Mouse (Mus musculus) limb, embryonic 14.5 days (tissue): Measurements from ENCODE around the gene Vtn. TPM values are rescaled to one million over a fixed set of nuclear protein-coding genes. Genes with fewer than 3 reads are reported as not detected.
A peak's percentile ranks its signal among the peaks of the same experiment; 100 is the strongest.

Source experiments
- ATAC-seq: fragments of 200-750 bp; cut with Nextera tagmentation; 2 replicates; pipeline ENCODE4 v1.8.0; 2017; ENCODE audit warnings: low read depth, moderate number of reproducible peaks, moderate TSS enrichment; ENCODE audit not compliant: low FRiP score
- DNase-seq: peaks from one replicate; pipeline ENCODE4 v3.0.0-alpha.2; 2015; ENCODE audit warnings: low spot score
- H3K27ac ChIP-seq: fragments of 300-500 bp; sonication (generic); replicated peaks from 2 replicates; pipeline ENCODE4 v1.5.1; 2014; ENCODE audit warnings: low read depth, mild to moderate bottlenecking, low read length, moderate library complexity, mixed read lengths
- H3K27me3 ChIP-seq: fragments of 300-500 bp; sonication (generic); 2 replicates; pipeline ENCODE4 v1.6.1; 2014; ENCODE audit warnings: low read length, mixed read lengths; ENCODE audit not compliant: control insufficient read depth, insufficient read depth
- H3K36me3 ChIP-seq: fragments of 300-500 bp; sonication (generic); 2 replicates; pipeline ENCODE4 v1.6.1; 2014; ENCODE audit warnings: mild to moderate bottlenecking, low read length, moderate library complexity, mixed read lengths; ENCODE audit not compliant: control insufficient read depth, insufficient read depth
- H3K4me1 ChIP-seq: fragments of 300-500 bp; sonication (generic); 2 replicates; pipeline ENCODE4 v1.6.1; 2014; ENCODE audit warnings: antibody characterized with exemption, low read length, mixed read lengths; ENCODE audit not compliant: control insufficient read depth, insufficient read depth
- H3K4me2 ChIP-seq: fragments of 300-500 bp; sonication (generic); replicated peaks from 2 replicates; pipeline ENCODE4 v1.6.1; 2014; ENCODE audit warnings: low read depth, mild to moderate bottlenecking, low read length, moderate library complexity; ENCODE audit not compliant: severe bottlenecking
- H3K4me3 ChIP-seq: fragments of 300-500 bp; sonication (generic); replicated peaks from 2 replicates; pipeline ENCODE4 v1.5.1; 2014; ENCODE audit warnings: low read length
- H3K9ac ChIP-seq: fragments of 300-500 bp; sonication (generic); 2 replicates; pipeline ENCODE4 v1.6.1; 2014; ENCODE audit warnings: mild to moderate bottlenecking, low read depth, low read length, moderate library complexity; ENCODE audit not compliant: severe bottlenecking
- H3K9me3 ChIP-seq: fragments of 300-500 bp; sonication (generic); 2 replicates; pipeline ENCODE4 v1.6.1; 2016; ENCODE audit warnings: low read length; ENCODE audit not compliant: control insufficient read depth
- POLR2A ChIP-seq: fragments of 200-500 bp; IDR thresholded peaks from 2 replicates; pipeline ENCODE4 v1.8.0; 2012; ENCODE audit warnings: inconsistent platforms, mild to moderate bottlenecking, moderate library complexity, borderline replicate concordance; ENCODE audit not compliant: insufficient read depth, insufficient read length; ENCODE audit errors: extremely low read depth
- WGBS: fragments of 180-500 bp; shearing (Covaris S2); extraction: QIAGEN DNeasy Blood & Tissue Kit; methylation state at CpG from one replicate; pipeline ENCODE4 v1.1.7; 2014; 5-methylcytosine and 5-hydroxymethylcytosine counted together
- polyA plus RNA-seq, 2 experiments: library from polyadenylated mRNA; depleted of rRNA in 1 of 2; stranded (reverse) in 1 of 2; unstranded in 1 of 2; fragments of >200 nt; fragmentation: Nextera tagmentation in 1 of 2; extraction: Ambion mirVana in 1 of 2; gene quantifications; 2 replicates each; pipeline versions ENCODE4 v1.2.1 to v1.2.3; 2012 to 2014

Gene Vtn
- polyA plus RNA-seq, 2 experiments = 0.41 to 1.3 TPM

- Histone ChIP-seq H3K27ac (no peak overlapping the region), H3K9me3 (no peaks in the 10 kb centered on the region), H3K4me3 (peak overlapping the region; percentile 81), H3K4me2 (peak overlapping the region; percentile 65), H3K9ac (no peak overlapping the region), H3K27me3 (no peaks in the 10 kb centered on the region), H3K36me3 (peaks cover 31% of the 10 kb centered on the region), H3K4me1 (peaks cover 18% of the 10 kb centered on the region)
- DNase-seq = no peak
- no peak for TF ChIP-seq POLR2A
- no peak for ATAC-seq
- WGBS = 90% methylated on average over 4 of the region's 4 CpGs
Measured at GRCm38 (mm10) chr11:78534516-78534915, 35.6 kb downstream of the Vtn start.

- ATAC-seq (peak; percentile 51; the same call in 1 of the 2 replicates), DNase-seq (peak; percentile 74)
- Histone ChIP-seq H3K9me3 (no peaks in the 10 kb centered on the region), H3K4me2 (peak overlapping the region; percentile 65), H3K4me3 (peak overlapping the region; percentile 81), H3K9ac (peak overlapping the region; percentile 87), H3K36me3 (peaks cover 33% of the 10 kb centered on the region), H3K4me1 (peaks cover 18% of the 10 kb centered on the region), H3K27ac (peak overlapping the region; percentile 92), H3K27me3 (no peaks in the 10 kb centered on the region)
- TF ChIP-seq POLR2A = no peak
- WGBS = under 1% methylated on average over 23 of the region's 23 CpGs
Measured at GRCm38 (mm10) chr11:78535376-78536079, 36.6 kb downstream of the Vtn start.

- Histone ChIP-seq H3K27me3 (no peaks in the 10 kb centered on the region), H3K27ac (peak within 1 kb of the TSS; percentile 92), H3K4me3 (peak within 1 kb of the TSS; percentile 81), H3K4me1 (peaks cover 18% of the 10 kb centered on the region), H3K4me2 (peak within 1 kb of the TSS; percentile 74), H3K9me3 (no peaks in the 10 kb centered on the region), H3K9ac (peak within 1 kb of the TSS; percentile 87), H3K36me3 (peaks cover 32% of the 10 kb centered on the region)
- under 1% methylated on average over 52 of the region's 52 CpGs for WGBS
- peak; percentile 54; the same call in 1 of the 2 replicates for TF ChIP-seq POLR2A
- DNase-seq (peak; percentile 100), ATAC-seq (peak; percentile 97)
Measured at GRCm38 (mm10) chr11:78536080-78536689, 37.3 kb downstream of the Vtn start, which contains the start of the genes Tnfaip1 and Ift20. TSS of gene Tnfaip1 (minus strand) at chr11:78536332. TSS of gene Ift20 (plus strand) at chr11:78536361.

- H3K9ac ChIP-seq = peak overlapping the region; percentile 87
- ATAC-seq (no peak), DNase-seq (no peak)
- H3K27ac ChIP-seq = peak overlapping the region; percentile 86
- WGBS = 1% methylated on average over 14 of the region's 14 CpGs
- H3K9me3 ChIP-seq = no peaks in the 10 kb centered on the region
- peaks cover 18% of the 10 kb centered on the region for H3K4me1 ChIP-seq
- peak overlapping the region; percentile 81 for H3K4me3 ChIP-seq
- peak overlapping the region; percentile 74 for H3K4me2 ChIP-seq
- no peaks in the 10 kb centered on the region for H3K27me3 ChIP-seq
- H3K36me3 ChIP-seq = peaks cover 32% of the 10 kb centered on the region
- TF ChIP-seq POLR2A = no peak
Measured at GRCm38 (mm10) chr11:78536690-78537084, 37.8 kb downstream of the Vtn start.

GRCm38 (mm10) chr11:78540358-78540757 lies 41.5 kb downstream of the Vtn start:
- H3K36me3 ChIP-seq = peaks cover 52% of the 10 kb centered on the region
- peaks cover 10% of the 10 kb centered on the region; the same call in 1 of the 2 replicates for H3K4me1 ChIP-seq
- ATAC-seq = no peak
- H3K4me2 ChIP-seq = no peak overlapping the region
- H3K27me3 ChIP-seq = no peaks in the 10 kb centered on the region
- no peaks in the 10 kb centered on the region for H3K9me3 ChIP-seq
- WGBS = 78% methylated on average over 3 of the region's 3 CpGs
- TF ChIP-seq POLR2A = no peak
- no peak overlapping the region for H3K4me3 ChIP-seq
- no peak overlapping the region for H3K27ac ChIP-seq
- no peak for DNase-seq
- no peak overlapping the region for H3K9ac ChIP-seq
